Mouse (Mus musculus): ENCODE measurements around the gene Tvp23b.
A peak's percentile ranks its signal among the peaks of the same experiment; 100 is the strongest.

Tvp23b gene

DNA sequence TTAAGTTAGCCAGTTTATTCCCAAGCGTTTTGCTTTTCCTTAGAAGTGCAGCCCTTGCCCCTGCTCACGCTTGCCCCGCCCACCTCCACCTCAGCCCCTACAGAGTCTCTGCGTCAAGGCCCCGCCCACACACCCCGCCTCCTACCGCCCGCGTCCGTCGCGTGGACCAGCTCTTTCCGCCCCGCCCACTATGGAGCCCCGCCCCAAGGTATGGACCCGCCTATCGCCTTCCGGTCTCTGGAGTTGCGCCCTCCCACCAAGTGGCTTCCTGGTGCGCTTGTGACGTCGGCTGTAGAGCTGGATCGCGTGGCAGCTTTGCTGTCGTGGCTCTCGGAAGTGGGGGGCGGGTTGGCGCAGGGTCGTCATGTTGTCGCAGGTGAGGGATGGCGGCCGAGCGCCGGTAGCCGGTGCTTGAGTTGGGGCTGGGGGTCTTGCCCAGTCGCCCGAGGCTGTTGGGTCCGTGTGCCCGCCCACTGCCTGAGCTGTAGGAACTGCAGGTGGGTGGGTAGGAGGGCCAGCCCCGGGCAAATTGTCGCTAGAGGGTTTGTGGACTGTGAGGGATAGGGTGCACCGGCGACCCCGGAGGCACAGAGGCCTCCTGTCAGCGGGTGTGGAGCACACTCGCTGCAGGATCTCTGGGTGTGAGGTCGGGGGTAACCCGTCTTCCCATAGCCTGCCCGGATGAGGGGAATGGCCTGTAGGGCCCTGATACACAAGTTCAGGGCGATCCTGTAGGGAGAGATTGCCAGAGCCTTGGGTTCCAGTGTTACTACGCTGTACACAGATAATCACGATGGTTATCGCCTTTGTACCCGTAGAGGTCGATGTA is at the start of gene Tvp23b:
Gene Tvp23b (plus strand): TSS at position 236 of the 829 bp plus-strand sequence.
- peak; percentile 98 for DNase-seq (ENCODE audit: low read depth, low spot score)

DNA sequence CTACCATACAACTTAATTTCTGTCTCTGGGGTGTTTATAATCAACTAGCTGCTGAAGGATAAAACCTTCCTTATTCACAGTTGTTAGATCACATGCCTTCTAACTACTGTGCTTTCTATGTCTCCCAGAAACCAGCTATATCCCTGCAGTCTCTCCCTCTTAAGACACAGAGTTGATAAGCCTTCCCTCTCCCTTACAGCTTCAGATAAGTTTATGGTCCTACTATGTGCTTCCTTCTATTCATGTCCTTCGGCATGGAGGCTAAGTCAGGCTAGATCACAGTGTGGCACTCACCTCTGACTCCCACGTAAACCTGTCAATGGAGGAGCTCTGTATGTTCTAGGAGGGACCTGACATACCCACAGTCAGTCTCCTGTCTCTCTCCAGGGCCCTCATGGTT is 48.9 kb upstream of the Tvp23b start:
- no peak for DNase-seq (ENCODE audit: low read depth, low spot score)

GRCm38 (mm10) chr11:62831906-62832305 is 47.3 kb upstream of the Tvp23b start:
- no peak for DNase-seq (ENCODE audit: low read depth, low spot score)

GRCm38 (mm10) chr11:62844562-62844961 is 34.7 kb upstream of the Tvp23b start:
- DNase-seq (ENCODE audit: low read depth, low spot score), result no peak

- DNase-seq (ENCODE audit: low read depth, low spot score), result no peak
Observed at GRCm38 (mm10) chr11:62845730-62846129, 33.5 kb upstream of the Tvp23b start.

GRCm38 (mm10) chr11:62846961-62847654 is 32.1 kb upstream of the Tvp23b start, which contains the start of gene Fbxw10:
Fbxw10 (plus strand) TSS chr11:62847069.
- DNase-seq (ENCODE audit: low read depth, low spot score), result peak; percentile 53

DNA sequence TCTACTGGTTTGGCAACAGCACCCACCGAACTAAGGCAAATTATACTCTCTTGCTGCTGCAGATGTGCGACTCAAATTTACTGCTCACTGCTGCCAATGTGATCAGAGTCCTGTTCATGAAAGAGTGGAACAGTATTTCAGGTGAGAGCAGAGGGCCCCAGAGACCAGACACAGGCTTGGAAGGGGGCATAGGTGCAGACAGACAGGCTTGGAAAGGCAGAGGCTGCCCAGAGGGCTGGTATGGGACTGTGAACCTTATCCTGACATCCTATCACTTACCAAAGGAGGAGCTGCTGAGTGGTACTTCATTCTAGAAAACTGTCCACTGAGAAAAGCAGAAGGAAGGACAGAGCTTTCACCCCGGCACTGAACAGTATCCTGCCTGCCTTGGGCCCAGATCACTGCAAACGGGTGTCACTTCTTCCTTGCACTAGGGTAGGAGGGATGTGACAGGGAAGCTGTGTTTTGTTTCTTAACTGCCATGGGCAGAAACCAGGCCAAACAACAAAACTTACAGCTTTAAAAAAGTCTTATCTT is 31.5 kb upstream of the Tvp23b start:
- DNase-seq (ENCODE audit: low read depth, low spot score), result no peak

GRCm38 (mm10) chr11:62848301-62848700 is 31.0 kb upstream of the Tvp23b start:
- DNase-seq (ENCODE audit: low read depth, low spot score), result no peak

GRCm38 (mm10) chr11:62851199-62851598 is 28.1 kb upstream of the Tvp23b start:
- peak; percentile 15 for DNase-seq (ENCODE audit: low read depth, low spot score)

- no peak for DNase-seq (ENCODE audit: low read depth, low spot score)
Observed at GRCm38 (mm10) chr11:62853334-62853733, 25.9 kb upstream of the Tvp23b start.

- DNase-seq (ENCODE audit: low read depth, low spot score), result no peak
Observed at GRCm38 (mm10) chr11:62865562-62865961, 13.7 kb upstream of the Tvp23b start.

GRCm38 (mm10) chr11:62866685-62867084 is 12.6 kb upstream of the Tvp23b start:
- DNase-seq (ENCODE audit: low read depth, low spot score), result no peak

DNA sequence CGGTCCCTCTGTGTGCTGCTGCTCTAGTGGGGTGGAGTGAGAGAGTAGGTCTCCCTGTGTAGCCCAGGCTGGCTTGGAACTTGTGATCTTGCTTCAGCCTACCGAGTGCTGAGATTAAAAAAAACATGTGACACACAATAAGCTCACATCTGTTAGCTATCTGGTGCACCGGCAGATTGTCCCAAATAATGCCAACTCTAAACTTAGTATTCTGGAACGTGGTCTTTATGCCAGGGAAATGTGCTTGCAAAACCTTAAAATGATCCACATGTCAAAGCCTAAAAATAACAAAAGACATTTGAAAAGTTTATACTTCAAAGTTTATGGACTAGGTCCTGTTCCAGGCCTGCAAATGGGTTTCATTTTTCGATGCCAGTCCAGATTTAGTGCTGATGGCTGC is 10.1 kb upstream of the Tvp23b start:
- no peak for DNase-seq (ENCODE audit: low read depth, low spot score)

DNA sequence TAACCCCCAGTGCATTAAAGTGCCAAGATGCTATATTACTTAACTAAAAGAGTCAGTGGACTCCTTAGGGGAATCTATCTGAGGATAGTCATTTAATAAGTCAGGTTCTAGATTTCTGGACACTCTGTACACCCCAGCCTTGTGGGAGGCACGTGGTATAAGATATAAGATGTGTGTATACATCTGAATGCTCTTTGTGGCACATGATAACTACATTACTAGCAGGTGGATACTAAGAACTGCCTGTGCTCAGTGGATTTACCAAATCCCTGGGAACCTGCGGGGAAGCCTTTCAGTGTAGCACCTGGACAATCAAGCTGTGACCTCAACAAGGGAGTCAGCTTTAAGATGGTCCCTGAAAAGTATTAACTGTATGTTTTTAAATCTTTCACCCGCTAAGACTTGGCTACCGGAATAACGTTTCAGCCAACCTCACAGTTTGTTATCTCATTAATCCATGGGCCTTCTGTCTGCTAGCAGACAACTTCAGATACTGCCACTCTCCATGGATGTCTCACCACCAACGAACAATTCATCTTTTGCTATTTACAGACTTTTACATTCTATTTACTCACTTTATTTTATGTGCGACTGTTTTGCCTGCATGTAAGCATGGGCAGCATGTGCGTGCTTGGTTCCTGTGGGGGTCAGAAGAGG is 9.4 kb upstream of the Tvp23b start:
- no peak for DNase-seq (ENCODE audit: low read depth, low spot score)

DNA sequence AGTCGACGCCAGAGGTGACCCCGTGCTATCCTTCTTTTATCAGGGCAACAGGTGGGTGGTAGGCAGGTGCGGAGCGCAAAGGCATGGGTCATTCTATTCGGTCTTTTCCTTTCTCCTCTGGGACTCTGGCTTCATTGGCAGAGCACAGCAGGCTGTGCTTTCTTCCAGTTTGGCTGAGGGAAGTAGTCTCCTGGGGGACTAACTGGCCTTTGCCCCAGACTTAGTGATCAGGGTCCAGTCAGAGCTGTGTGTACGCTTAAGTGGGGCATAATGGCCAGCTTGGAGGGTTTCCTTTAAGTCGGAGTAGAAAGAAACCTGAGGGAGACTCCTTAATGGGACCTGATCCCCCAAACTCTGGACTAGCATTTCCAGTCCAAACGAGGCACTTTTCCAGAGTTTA is 5.8 kb upstream of the Tvp23b start:
- DNase-seq (ENCODE audit: low read depth, low spot score), result no peak

DNA sequence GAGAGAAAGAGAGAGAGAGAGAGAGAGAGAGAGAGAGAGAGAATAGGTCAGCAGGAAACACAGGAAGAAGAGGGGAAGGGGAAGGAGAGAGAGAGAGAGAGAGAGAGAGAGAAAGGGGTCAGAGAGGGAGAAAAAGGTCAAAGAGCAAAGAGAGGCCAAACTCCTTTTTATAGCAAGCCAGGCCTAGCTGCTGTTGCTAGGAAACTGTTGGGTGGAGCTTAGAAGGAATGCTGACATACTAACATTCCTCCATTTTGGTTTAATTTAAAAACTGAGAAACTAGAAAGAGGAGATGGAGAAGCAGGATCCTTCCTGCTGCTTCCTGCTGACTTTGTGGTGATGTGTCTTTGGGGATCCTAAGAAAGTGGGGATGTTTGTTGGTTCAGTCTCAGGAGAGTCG is 3.6 kb upstream of the Tvp23b start:
- peak; percentile 12 for DNase-seq (ENCODE audit: low read depth, low spot score)

DNA sequence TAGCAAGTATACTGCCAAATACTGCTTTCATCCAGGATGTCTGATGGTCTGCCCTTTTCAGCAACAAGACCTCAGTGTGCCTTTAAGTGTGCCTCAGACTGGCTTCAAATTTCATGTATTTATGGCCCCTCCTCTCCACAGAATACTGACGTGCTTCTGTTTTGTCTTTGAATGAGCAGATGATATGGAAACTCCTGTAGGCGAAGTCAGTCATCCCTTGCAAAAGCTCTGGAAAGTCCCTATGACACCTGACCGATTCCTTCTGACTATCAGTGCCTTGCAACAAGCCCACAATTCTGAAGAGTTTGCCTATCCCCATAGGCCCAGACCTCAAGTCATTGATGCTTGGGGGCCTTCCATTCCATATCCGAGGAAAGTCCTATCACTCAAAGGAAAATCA is 2.8 kb upstream of the Tvp23b start:
- no peak for DNase-seq (ENCODE audit: low read depth, low spot score)

DNA sequence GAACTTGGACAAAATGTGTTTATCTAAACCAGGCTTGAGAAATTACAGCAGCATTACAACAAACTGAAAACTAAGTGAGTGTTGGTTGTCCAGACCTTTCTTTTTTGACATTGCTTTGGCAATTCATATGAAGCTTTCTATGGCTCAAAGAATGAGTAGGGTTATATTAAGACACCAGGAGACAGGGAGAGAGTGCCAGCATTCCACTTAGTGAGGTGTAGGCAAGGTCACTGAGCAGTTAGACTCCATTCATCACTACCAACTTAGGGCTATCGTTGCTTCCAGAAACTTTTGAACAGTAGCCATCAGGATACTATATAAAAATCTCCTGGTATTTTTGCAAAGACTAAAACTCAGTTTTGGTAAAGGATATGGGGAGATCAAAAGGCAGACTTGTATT is 1.9 kb upstream of the Tvp23b start:
- no peak for DNase-seq (ENCODE audit: low read depth, low spot score)

DNA sequence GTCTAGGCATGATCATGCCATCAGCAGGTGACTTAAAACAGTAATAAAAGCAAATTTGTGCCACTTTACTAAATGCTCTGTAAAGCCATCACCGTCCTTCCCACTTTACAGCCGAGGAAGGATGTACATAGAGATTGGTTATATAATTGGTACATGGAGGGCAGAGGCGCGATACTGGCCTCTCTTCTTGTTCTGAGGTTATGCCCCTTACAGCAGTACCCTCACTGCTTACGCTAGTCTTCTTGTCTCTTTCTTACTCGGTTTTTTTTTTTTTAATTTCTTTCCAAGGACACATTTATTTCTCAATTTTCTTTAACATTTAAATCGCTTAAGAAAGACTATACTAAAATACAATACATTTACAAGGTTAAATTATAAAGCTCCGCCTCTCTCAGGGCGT is 527 bp upstream of the Tvp23b start:
- no peak for DNase-seq (ENCODE audit: low read depth, low spot score)

DNA sequence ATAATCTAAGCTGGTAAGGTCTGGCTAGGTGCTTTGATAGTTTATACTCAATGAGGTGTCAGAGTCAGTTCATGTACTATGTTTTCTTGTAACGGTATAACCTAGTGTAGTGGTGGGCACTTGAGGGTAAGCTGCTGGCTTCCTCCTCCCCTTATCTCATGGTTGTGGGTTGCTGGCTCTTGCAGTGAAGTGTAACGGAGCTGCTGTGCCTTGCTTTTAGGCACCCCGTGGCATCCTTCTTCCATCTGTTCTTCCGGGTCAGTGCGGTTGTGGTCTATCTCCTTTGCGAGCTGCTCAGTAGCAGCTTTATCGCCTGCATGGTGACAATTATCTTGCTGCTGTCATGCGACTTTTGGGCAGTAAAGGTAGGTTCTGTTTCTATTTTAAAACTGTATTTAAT is 4.2 kb downstream of the Tvp23b start:
- DNase-seq (ENCODE audit: low read depth, low spot score), result no peak

- DNase-seq (ENCODE audit: low read depth, low spot score), result no peak
Observed at GRCm38 (mm10) chr11:62885323-62885722, 6.1 kb downstream of the Tvp23b start.

GRCm38 (mm10) chr11:62890796-62891195 is 11.5 kb downstream of the Tvp23b start:
- DNase-seq (ENCODE audit: low read depth, low spot score), result no peak

All from mesoderm, embryonic 11.5 days (tissue).